Mouse (Mus musculus) yolk sac, embryonic 10.5 days (tissue): Measurements from ENCODE around the gene Sh3d19.
A peak's percentile ranks its signal among the peaks of the same experiment; 100 is the strongest.

Experiments used
- DNase-seq: peaks from one replicate; pipeline ENCODE4 v3.0.0-alpha.2; 2017; ENCODE audit warnings: low spot score

Sh3d19 gene

DNA sequence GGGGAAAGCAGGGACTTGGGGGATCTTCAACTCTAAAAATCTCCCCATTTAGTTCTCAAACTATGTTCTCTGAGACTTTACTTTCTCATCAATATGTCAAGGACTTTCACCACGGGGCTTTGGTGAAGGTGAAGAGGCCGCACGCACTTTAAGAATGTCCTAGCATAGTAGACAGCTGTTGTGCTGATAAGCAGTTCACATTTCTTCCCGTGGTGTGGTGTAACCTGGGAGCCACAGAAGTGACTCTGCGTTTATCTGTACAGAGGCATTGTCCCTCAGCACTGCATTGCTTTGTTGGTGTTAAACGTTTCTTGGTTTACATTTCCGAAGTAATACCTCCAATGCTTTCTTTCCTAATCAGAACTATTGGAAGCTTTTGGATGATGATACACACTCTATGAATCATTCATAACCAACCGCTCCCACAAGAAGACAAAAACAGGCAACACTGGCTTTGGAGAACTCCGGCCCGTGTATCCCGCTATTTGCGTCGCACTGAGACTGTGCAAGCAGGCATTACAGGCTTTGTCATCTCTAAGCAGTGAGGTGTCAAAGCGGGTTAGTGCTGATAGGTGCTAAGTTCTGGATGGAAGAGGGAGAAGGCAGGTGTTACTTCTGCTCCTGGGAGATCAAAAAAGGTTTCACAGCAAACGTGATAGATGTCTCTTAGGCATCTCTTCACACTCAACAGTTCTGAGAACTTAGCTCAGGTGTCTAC is 57.9 kb downstream of the Sh3d19 start:
- DNase-seq: no peak

- DNase-seq: no peak
These were observed 59.7 kb downstream of the Sh3d19 start for GRCm38 (mm10) chr3:86030566-86030965.

GRCm38 (mm10) chr3:86033455-86034090 is 62.7 kb downstream of the Sh3d19 start:
- DNase-seq: no peak

DNA sequence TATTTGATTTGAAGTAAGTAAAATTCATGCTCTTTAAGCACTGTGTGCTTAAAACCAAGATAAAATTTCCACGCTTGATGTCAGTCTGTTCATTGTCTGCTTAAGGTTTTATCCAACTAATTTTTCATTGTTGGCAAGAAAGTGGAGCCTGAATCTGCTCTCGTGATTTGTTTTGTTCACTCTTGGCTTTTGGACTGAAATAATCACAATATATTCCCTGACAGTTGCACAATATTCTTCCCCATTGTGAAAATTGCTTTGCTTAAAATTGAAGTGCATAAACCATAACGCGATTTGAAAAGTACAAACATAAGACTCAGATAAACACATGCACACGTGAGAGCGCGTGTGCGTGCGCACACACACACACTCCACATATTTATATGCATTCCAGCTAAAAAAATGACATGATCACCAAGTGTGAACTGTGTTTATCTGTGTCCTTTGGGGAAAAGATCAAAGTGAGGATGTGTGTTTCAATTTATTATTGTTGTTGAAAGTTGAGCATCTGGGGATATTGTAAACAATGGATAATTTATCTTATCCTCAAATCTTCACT is 67.1 kb downstream of the Sh3d19 start:
- DNase-seq: no peak

- no peak for DNase-seq
These were observed 67.7 kb downstream of the Sh3d19 start for GRCm38 (mm10) chr3:86038648-86039047.

- DNase-seq: no peak
These were observed 69.6 kb downstream of the Sh3d19 start for GRCm38 (mm10) chr3:86040286-86041201.

GRCm38 (mm10) chr3:86047686-86048408 is 76.9 kb downstream of the Sh3d19 start:
- DNase-seq: no peak

DNA sequence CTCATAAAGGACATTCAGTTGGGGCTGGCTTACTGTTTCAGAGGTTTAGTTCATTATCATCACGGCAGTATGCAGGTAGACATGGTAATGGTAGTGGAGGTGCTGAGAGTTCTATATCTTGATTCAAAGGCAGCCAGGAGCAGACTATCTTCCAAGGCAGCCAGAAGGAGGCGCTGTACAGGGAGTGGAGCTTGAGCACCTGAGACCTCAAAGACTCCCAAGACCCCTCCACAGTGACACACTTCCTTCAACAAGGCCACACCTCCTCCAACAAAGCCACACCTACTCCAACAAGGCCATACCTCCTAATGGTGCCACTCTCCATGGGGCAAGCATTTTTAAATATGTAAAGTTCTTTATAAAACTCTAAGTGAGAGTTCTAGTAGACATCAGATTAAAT is 78.1 kb downstream of the Sh3d19 start:
- no peak for DNase-seq

DNA sequence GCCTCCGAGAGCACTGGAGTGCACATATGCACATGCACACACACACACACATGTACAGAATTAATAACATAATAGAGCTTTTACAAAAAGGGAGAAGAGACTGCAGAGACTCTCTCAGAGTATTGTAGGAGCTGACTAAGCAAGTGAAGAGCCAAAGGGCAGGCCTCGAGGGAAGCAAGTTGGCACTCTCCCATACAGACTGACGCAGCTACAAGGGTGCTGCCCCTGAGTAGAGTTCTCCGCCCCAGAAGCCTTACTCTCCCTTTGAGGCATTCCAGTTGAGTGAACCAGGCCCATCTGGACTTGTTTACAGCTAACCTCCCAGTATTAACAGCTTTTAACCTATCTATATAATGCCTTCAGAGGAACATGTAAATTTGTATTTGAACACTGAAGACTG is 85.8 kb downstream of the Sh3d19 start:
- no peak for DNase-seq

DNA sequence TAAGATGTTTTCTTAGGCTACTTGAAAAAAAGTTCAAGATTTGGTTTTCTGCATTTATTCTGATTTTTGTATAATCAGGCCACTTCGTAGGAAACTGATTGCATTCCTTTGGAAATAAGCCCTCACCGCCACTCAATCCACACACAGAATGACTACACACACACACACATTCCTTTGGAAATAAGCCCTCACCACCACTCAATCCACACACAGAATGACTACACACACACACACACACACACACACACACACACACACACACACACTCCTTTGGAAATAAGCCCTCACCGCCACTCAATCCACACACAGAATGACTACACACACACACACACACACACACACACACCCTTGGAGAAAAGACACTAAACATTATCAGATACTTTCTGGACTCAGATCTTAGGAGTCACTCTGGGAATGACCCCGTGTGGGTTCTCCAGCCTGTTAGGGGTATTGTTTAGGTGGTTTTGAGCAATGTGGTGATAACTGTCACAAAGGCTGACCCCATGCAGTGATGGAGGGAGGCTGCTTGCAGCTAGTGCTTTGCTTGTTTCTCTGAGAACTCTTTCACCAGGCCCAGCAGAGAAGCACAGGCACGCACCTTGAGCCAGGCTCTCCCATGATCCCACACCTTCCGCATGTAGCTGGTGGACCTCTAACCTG is 86.7 kb downstream of the Sh3d19 start:
- DNase-seq: no peak

GRCm38 (mm10) chr3:86069646-86070250 is 98.8 kb downstream of the Sh3d19 start:
- DNase-seq: no peak

GRCm38 (mm10) chr3:86070799-86071198 is 99.9 kb downstream of the Sh3d19 start:
- no peak for DNase-seq

DNA sequence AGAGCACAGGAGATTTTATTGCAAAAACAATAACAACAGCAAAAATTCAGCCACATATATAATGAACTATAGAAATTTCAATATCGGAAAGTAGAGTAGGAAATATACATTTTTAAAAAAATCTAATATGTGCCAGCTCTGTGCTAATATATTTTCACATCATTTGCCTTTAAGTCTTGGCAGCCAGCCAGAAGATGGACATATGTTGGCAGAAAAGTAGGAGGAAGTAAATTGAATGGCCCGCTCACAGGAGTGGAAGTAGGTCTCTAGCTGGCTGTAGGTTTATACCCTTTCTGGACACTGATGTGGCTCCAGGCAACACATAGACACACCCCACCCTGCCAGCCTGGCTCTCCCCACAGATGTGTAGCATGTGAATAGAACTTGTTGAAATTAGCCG is 101.2 kb downstream of the Sh3d19 start:
- no peak for DNase-seq

DNA sequence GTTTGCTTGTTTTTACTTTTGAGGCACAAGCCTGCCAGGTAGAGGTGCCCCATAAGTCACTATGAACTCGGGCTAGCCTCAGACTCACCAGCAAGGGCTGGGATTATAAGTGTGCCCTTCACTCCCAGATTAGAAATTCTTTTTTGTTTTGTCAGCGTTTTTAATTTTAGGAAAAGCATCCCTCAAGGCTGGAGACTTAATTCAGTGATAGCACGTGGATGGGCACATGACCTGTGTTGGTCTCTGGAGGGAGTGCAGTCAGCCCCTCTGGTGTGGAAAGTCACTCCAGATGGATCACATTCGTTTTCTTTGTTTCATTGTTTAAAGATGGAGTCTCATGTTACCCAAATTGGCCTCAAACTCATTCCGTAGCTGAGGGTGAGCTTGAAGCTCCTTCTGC is 102.0 kb downstream of the Sh3d19 start:
- DNase-seq: no peak

DNA sequence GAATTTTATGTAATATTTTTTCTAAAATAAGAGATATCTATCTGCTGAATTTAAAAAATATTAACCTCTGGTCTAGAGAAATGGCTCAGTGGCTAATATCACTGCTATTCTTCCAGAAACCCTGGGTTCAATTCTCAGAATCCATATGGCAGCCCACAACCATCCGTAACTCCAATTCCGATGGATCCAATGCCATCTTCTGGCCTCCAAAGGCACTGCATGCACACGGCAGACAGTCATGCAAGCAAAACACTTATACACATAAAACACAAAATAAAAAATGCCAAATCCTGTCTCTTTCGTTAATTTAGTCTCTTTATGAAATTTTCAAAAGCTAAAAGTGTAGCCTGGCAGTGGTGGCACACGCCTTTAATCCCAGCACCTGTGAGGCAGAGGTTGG is 104.7 kb downstream of the Sh3d19 start:
- no peak for DNase-seq

DNA sequence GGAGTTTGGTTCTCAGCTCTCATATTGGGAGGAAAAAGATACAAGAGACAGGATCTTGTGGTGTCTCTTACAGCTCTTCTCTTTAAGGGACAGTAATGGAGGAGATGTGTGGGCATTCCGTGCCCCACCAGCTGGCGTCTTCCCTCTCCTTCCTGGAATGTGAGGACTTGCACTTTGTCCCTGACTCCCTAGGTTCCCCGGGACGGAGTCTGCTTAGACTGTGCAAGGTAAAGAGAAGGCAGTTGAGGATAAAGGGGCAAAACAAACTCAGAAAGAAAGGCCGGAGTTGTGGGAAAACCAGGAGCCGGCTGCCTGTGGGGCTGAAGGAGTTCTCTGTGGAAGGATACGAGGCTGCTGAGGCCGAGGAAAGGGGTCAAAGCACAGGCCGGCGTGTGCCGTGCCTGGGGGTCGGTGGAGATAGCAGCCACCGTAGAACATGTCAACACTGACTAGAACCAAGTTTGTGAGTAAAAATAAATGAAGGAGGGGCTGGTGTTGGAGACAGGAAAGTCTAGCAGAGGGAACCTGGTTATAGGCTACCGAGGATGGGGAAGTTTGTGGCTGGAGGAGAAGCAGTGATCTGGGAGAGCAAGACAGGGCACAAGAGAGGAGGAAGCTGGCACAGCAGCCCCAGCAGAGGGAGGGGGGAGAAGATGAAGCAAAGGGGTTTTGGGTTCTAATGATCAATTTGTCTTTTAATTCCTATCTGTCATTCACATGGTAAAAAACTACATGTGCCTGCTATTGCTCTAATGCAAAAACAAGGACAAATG is 105.8 kb downstream of the Sh3d19 start:
- DNase-seq: peak; percentile 22

DNA sequence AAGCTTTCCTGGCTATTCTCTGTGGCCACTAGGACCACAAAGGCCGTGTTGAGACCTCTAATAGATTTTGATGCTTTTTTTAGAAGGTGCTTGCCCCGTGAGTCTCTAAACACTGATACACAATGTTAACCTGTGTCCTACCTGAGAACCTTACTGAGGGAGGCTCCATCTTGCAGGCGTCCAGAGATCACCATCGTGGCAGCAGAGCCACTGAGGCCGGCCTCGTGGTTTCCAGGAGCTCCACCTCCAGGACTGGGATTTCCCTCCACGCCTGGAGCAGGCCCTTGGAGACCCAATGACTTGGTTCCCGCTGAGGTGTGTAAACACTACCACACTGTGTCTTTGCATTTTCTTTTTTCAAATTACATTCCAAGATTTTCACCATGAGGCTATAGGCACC is 112.1 kb downstream of the Sh3d19 start:
- no peak for DNase-seq

GRCm38 (mm10) chr3:86085001-86085400 is 114.1 kb downstream of the Sh3d19 start:
- DNase-seq: no peak

- no peak for DNase-seq
These were observed 117.0 kb downstream of the Sh3d19 start for GRCm38 (mm10) chr3:86087872-86088271.

GRCm38 (mm10) chr3:86093213-86093845 is 122.4 kb downstream of the Sh3d19 start:
- DNase-seq: no peak
